Comparison of ENCODE assay signal across 22 mouse cellular contexts in the genomic region with DNA sequence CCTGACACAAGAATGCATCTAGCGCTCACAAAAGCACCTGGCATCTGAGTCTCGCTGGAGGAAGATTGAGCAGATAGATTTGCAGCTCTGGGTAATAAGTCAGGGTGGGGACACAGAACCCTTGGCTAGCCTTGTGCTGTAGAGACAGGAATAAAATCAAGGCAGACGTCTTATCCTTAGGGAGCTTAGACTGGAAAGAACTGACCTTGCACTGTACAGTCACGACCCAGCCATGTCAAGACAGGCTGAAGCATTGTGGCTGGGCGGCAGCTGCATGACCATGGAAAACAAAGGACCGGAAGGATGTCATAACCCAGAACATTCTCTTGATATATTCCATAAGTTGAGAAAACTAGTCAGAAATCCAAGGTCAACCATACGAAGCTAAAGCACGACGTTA. TPM values are rescaled to one million over a fixed set of nuclear protein-coding genes. Genes with fewer than 3 reads are reported as not detected.
DNase-seq lines count a peak whose midpoint lies in the region; ATAC-seq and TF ChIP-seq lines count a peak whose summit lies in the region.
"Had no signal": no experiment of that assay in that cellular context is flagged by ENCODE, and none has a peak within 500 bp of the region (broad histone marks: within the 10 kb centered on the region; RNA-seq: fewer than 3 reads in every experiment).

No protein-coding gene starts in this region.

- ATAC-seq in lung, embryonic 16.5 days (ENCODE audit: low read depth): peak; percentile 50; the same call in 1 of the 2 replicates
- ATAC-seq: CD4-positive, CD25-positive, alpha-beta regulatory T cell, adult 4 months; forebrain, embryonic 15.5 days had no signal

- H3K27me3 ChIP-seq in kidney, adult 2 months (replicated peaks; ENCODE audit: control insufficient read depth, insufficient read depth, low read length): no peaks in the 10 kb centered on the region
- no peaks in the 10 kb centered on the region; the same call in 1 of the 2 replicates for H3K27me3 ChIP-seq in lung, embryonic 16.5 days (ENCODE audit: control insufficient read depth, insufficient read depth, low read depth, low read length)
- H3K27me3 ChIP-seq in limb, embryonic 10.5 days (ENCODE audit: low read depth, poor library complexity, severe bottlenecking): no peaks in the 10 kb centered on the region
- H3K27me3 ChIP-seq: embryonic facial prominence, embryonic 12.5 days; forebrain, embryonic 15.5 days; heart, embryonic 13.5 days; hindbrain, embryonic 12.5 days had no signal

- H3K36me3 ChIP-seq in kidney, adult 2 months (ENCODE audit: control insufficient read depth, insufficient read depth, low read length): no peaks in the 10 kb centered on the region
- H3K36me3 ChIP-seq in lung, embryonic 16.5 days (ENCODE audit: control insufficient read depth, insufficient read depth, low read length): no peaks in the 10 kb centered on the region
- peaks cover 5% of the 10 kb centered on the region; the same call in 1 of the 2 replicates for H3K36me3 ChIP-seq in limb, embryonic 10.5 days
- H3K36me3 ChIP-seq: embryonic facial prominence, embryonic 12.5 days; forebrain, embryonic 15.5 days; G1E; heart, embryonic 13.5 days; hindbrain, embryonic 12.5 days had no signal

- no peak for TF ChIP-seq POLR2A in kidney, adult 2 months (IDR thresholded peaks at IDR 0.05; ENCODE audit: low read depth, low read length)

- H3K4me1 ChIP-seq in kidney, adult 2 months (ENCODE audit: control insufficient read depth, insufficient read depth, low read length): peaks cover 6% of the 10 kb centered on the region; the same call in 1 of the 2 replicates
- H3K4me1 ChIP-seq in lung, embryonic 16.5 days (replicated peaks; ENCODE audit: control insufficient read depth, insufficient read depth, low read length): peaks cover 8% of the 10 kb centered on the region
- H3K4me1 ChIP-seq in limb, embryonic 10.5 days: peaks cover 7% of the 10 kb centered on the region; the same call in 1 of the 2 replicates
- H3K4me1 ChIP-seq: embryonic facial prominence, embryonic 12.5 days; forebrain, embryonic 15.5 days had no signal

- peak; percentile 40 to 55 for DNase-seq in adrenal gland, adult (ENCODE audit: inconsistent age in 2 of 2, low spot score in 1 of 2)
- DNase-seq in adrenal gland, postnatal 14 days: no peak
- DNase-seq in kidney, adult 2 months: peak; percentile 39
- DNase-seq in kidney, adult 18-20 months: no peak
- DNase-seq in lung, postnatal 10 days: no peak
- DNase-seq in limb, embryonic 10.5 days (ENCODE audit: low spot score): peak; percentile 24
- no peak for DNase-seq in frontal cortex, adult 2 months (ENCODE audit: extremely low spot score in 1 of 2, low spot score in 1 of 2)
- DNase-seq: adrenal gland, postnatal 10 days; B cell, adult 2 months; cerebellum, adult 11-12 months; cerebellum, adult 9-10 months; cerebellum, postnatal 25 days; gastrocnemius, postnatal 14 days; heart, postnatal 4 days had no signal

- WGBS in kidney, adult 2 months: 69% methylated on average over 9 of the region's 9 CpGs
- 71% methylated on average over 9 of the region's 9 CpGs for WGBS in lung, embryonic 16.5 days
- 91% methylated on average over 9 of the region's 9 CpGs for WGBS in limb, embryonic 10.5 days

- no peaks in the 10 kb centered on the region for H3K9me3 ChIP-seq in lung, embryonic 16.5 days (ENCODE audit: control insufficient read depth, low read length)
- H3K9me3 ChIP-seq in limb, embryonic 10.5 days (replicated peaks): no peaks in the 10 kb centered on the region
- H3K9me3 ChIP-seq: embryonic facial prominence, embryonic 12.5 days; forebrain, embryonic 15.5 days; heart, embryonic 13.5 days; hindbrain, embryonic 12.5 days had no signal

- H3K9ac ChIP-seq in lung, embryonic 16.5 days (ENCODE audit: low read length): no peak overlapping the region
- H3K9ac ChIP-seq: embryonic facial prominence, embryonic 12.5 days; forebrain, embryonic 15.5 days; heart, embryonic 13.5 days; hindbrain, embryonic 12.5 days had no signal

- H3K4me3 ChIP-seq in kidney, adult 2 months (ENCODE audit: insufficient read depth, low read depth, low read length): no peak overlapping the region
- no peak overlapping the region for H3K4me3 ChIP-seq in lung, embryonic 16.5 days (ENCODE audit: low read length)
- no peak overlapping the region for H3K4me3 ChIP-seq in limb, embryonic 10.5 days
- H3K4me3 ChIP-seq: embryonic facial prominence, embryonic 12.5 days; forebrain, embryonic 15.5 days; heart, embryonic 13.5 days; hindbrain, embryonic 12.5 days had no signal

- TF ChIP-seq CTCF in kidney, adult 2 months (conservative IDR thresholded peaks at IDR 0.05; ENCODE audit: insufficient read depth, insufficient read length, low read depth, low read length): no peak

- no peak overlapping the region for H3K27ac ChIP-seq in kidney, adult 2 months (ENCODE audit: insufficient read depth, low read depth, low read length)
- H3K27ac ChIP-seq in lung, embryonic 16.5 days (ENCODE audit: low read length): no peak overlapping the region
- H3K27ac ChIP-seq in limb, embryonic 10.5 days: no peak overlapping the region
- H3K27ac ChIP-seq: embryonic facial prominence, embryonic 12.5 days; forebrain, embryonic 15.5 days; heart, embryonic 13.5 days; hindbrain, embryonic 12.5 days had no signal

- no peak overlapping the region for H3K4me2 ChIP-seq in lung, embryonic 16.5 days (ENCODE audit: low read depth, low read length)
- H3K4me2 ChIP-seq: embryonic facial prominence, embryonic 12.5 days; forebrain, embryonic 15.5 days; heart, embryonic 13.5 days; hindbrain, embryonic 12.5 days had no signal

RNA-seq across cellular contexts. Expression of a gene that starts 11.8 kb away (rescaled TPM):
- total RNA-seq in adrenal gland, postnatal 14 days (2021): 11.1 and 13.3 TPM in 2 replicates
- 17.3 and 18.9 TPM in 2 replicates for polyA plus RNA-seq in kidney, adult 2 months (2012; rRNA removed)
- polyA plus RNA-seq in lung, embryonic 16.5 days (2015; fragmentation: Nextera tagmentation; extraction: Ambion mirVana): 33.9 and 38.9 TPM in 2 replicates
- polyA plus RNA-seq in limb, embryonic 10.5 days (2016; fragmentation: Nextera tagmentation; extraction: Ambion mirVana): 86.9 and 97.3 TPM in 2 replicates
- 26.9 and 30.9 TPM in 2 replicates for polyA plus RNA-seq in frontal cortex, adult 2 months (2012; rRNA removed)
- total RNA-seq: granulocyte monocyte progenitor cell, adult 5-6 weeks had no signal
- polyA plus RNA-seq: CD4-positive, CD25-positive, alpha-beta regulatory T cell, adult 4 months; G1E had no signal

Comparison
In these comparisons a context has a peak if more than half of its experiments do, and no peak if none do; other contexts are left out.
1. DNase-seq: peak in adrenal gland, adult (2 of 2), kidney, adult 2 months (single experiment) and limb, embryonic 10.5 days (single experiment); none in adrenal gland, postnatal 14 days (single experiment), kidney, adult 18-20 months (single experiment), lung, postnatal 10 days (single experiment) and frontal cortex, adult 2 months (0 of 2).